Mouse (Mus musculus) A20 (cell line): ENCODE data around the gene Ift57.

ENCODE experiments used
- DNase-seq: peaks from one replicate; pipeline ENCODE4 v3.0.0-alpha.2; 2011; ENCODE audit warnings: low read depth, low spot score

Gene Ift57

DNA sequence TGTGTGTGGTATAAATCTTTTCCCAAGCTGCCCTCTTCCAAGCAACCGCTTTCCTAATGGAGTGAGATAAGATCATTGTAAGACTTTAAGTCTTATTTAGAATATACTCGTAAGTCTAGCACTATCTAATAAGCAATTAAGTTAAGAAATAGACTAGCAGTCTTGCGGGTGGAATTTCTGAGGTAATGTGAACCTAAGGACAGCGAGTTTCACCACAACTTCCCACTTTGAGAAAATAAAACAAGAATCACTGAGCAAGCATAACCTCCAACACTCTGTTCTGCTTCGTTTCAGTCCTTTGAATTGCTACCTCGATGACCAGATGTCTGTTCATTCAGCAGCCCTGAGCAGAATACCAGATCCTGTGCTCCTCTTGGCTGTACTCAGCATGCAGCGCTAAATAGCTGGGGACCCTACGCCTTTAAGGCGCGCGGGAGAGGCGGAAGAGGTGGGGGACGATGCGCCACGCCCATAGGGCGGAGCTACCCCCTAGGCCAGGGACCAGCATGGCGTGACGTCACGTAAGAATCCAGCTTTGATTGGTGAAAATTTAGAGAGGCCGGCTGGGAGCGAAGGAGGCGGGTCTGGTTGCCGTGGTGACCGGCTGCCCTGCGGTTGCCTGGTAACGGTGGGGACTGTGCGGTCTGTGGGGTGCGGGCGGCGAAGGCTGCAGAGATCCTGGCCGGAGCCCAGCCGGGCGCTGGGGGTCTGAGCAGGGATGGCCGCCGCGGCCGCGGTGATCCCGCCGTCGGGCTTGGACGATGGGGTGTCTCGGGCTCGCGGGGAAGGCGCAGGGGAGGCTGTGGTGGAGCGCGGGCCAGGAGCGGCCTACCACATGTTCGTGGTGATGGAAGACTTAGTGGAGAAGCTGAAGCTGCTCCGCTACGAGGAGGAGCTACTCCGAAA lies at the start of gene Ift57:
Gene Ift57 (plus strand): TSS at position 614 of the 906 bp plus-strand sequence.
- DNase-seq, result peak; percentile 99

DNA sequence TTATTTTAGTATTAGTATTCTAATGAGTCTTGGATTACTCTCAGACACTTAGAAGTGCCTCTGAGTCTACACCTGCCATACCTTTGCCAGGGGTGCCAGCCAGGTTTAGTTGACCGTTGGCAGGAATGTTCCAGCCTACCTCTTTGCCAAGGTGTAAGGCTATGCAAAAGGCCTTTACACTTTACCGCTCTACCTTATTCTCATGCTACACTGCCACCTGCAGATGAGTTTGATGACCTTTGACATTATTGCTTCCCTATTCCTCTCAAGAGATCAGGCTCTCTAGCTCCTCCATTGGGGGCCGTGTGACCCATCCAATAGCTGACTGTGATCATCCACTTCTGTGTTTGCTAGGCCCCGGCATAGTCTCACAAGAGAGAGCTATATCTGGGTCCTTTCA lies 41.9 kb upstream of the Ift57 start:
- DNase-seq, result peak; percentile 5

DNA sequence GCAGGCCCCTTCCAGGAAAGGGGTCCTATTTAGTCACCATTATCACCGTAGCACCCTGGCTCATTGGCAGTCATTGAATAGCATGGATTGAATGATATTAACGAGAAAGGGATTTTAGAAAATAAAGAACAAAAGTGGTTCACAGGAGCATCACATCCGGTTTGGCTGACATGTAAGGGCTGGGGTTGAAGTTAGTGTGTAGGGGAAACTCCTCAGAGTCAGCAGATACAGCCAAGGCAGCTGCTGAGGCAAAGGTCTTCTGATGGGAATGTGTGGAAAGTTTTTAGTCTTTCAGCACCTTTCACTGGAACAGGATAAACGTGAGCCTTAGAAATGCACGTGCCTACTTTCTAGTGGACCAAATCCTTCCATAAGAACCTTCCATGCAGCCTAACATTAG lies 41.0 kb upstream of the Ift57 start:
- DNase-seq, result no peak

DNA sequence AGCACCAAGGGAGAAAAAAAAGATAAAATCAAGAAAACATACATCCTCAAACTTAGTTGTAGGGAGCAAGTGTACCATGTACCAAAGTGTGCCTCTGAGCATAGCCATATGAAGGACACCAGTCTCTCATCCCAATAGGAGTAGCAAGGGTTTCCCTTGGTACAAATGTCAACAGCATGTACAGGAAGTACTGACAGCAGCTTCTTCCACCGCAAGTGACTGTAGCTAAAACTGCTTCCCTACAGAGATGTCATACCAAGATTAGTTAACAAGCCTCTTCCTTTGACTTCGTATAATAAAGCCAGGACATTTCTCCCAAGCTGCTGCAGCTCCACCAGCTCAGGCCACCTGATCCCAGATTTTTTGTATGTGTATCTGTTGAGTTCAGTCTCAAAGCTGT lies 39.9 kb upstream of the Ift57 start:
- no peak for DNase-seq

DNA sequence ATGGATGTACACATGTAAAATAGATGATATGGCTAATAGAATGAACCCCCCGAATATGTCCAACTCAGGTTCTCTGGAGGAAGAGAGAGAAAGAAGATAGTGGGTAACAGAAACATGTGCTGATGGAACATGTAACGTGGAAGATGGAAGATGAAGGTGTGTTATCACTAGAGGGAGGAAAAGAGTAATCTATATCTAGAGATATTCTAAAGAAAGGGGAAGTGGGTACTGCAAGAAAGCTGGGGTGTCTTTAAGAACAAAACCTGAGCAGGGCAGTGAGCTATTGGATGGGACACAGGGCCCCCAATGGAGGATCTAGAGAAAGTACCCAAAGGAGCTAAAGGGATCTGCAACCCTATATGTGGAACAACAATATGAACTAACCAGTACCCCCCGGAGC lies 38.9 kb upstream of the Ift57 start:
- peak; percentile 50 for DNase-seq

DNA sequence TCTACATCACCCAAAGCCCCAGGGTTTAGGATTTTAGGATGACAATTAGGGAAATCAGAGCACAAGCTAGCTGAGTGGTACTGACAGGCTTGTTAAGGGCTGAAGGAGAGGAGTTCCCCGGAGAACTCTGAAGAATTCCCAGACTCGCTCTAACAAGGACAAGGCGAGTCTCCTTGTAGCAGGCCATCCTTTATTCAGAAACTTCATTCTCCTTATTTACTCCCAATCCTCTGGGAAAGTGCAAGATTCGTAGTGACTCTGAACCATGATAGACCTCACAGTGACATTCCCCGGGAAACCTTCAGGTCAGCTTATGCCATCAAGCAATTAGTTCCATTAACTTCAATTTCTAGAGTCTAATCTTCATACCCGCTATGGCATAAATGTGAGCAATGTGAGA lies 36.8 kb upstream of the Ift57 start:
- DNase-seq, result no peak

DNA sequence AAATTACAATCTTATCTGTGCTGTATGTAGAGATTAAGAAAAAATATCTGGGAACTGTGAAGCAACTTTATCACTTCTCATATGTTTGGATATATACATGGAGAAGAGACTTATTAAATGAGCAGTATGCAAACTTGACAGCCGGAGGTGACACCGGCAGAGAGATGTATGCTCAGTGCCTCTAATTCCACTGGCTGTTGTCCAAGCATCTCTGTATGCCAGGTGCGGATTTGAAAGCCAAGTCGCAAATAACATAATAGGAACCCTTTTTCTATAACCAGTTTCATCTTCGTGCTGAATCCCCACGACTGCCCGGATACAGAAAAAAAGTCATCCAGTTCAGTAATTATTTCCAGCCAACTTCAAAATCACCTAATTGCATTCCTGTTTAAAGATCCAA lies 34.4 kb upstream of the Ift57 start:
- DNase-seq, result no peak

DNA sequence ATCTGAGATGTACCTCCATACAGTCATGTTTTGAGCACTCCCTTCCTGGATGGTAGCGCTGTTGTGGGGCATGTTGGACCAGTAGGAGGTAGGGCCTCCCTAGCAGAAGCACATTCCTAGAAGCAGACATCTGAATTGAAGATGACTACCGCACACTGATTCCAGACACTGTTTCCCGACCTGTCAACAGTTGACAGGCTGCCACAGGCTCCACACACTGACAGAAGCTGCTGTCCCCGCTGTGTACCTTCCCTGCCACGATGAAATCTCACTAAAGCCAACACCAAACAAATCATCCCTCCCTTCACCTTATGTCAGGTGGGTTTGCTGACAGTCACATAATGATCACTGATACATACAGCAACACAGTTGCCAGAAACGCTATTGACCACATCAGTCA lies 19.4 kb upstream of the Ift57 start:
- no peak for DNase-seq

DNA sequence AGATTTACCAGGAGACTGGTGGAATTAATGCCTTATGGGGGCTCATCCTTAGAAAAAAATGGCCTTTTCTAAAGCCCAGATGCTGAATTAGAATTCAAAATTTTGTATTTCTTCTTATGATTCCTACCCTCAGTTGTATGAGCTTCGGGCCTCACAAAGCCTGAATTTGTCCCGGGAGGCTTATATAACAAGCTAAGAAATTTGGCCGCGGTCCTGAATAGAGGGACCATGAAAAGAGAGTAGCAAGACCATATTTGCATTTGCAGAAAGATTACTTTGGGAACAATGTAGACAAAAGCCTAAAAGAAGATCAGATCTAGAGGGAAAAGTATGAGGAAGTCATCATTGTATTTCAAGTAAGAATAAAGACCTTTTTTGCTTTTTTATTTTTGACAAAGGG lies 14.1 kb upstream of the Ift57 start:
- no peak for DNase-seq

DNA sequence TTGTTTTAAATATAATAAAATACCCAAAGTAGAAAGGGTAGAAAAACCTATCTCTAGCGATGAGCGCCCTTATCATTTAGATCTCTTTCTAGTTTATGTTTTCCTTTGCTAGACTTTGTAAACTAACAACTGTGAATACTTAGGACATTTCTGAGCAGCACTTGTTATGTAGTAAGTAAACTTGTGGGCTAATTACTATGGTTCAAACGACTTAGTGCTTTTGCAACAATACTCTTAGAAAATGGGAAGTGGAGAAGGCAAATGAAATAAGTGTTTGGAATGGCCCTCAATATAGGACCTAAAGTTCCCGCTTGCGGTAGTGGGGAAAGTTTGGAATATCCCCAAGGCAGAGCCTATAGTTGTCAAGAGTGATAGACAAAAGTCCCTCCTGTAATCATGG lies 788 bp downstream of the Ift57 start:
- DNase-seq, result no peak

DNA sequence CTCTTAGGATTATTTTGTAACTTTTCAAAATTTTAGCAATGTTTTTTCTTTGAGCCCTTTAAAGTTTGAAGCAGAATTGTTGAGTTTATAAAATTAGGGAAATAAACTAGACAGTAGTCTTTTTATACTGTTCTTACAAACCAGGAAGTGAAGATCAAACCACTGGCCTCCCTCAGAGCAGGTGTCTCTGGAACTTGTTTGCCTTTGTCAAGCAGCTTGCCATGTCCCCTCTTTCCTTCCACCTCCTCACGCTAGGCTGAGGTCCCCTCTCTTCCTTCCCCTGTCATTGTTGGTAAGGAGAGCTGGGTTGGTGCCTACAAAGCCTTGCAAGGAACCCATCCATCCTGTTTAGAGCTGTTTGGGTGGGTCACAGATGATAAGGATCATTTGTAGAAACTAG lies 9.0 kb downstream of the Ift57 start:
- DNase-seq, result peak; percentile 71

DNA sequence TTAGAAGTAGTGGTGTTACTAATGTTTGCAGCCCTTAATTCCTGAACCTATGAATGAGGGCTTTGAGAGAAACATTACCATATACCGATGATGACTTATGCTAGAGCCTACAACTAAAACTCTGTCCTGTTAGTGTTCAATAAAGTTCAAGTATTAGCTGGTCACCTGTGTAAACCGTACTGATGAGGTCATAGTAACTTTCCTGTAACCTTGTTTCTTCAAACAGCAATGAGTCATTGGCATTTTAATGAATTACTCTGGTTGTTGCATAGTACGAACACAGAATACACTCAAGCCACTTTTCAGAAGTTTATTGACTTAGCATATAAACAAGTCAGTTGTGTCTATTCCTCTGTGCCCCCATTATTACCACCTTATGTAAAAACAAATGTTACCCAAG lies 11.2 kb downstream of the Ift57 start:
- no peak for DNase-seq

DNA sequence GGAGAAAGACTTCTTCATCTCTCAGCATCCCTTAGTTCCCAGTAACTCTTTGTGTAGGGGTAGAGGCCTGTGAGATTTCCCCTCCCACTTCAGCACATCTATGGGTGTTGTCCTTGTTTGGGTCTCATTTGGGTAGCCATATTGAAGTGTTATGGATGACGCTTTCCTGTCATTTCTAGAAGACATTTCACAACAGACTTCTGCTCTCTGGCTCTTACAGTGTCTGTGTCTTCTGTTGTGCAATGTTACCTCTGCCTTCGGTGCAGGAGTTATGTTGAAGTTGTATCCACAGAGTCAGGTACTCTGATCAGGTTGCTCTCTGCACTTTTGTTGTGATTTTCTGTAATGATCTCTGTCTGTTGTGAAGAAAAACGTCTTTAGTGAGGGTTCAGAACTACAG lies 14.3 kb downstream of the Ift57 start:
- no peak for DNase-seq

DNA sequence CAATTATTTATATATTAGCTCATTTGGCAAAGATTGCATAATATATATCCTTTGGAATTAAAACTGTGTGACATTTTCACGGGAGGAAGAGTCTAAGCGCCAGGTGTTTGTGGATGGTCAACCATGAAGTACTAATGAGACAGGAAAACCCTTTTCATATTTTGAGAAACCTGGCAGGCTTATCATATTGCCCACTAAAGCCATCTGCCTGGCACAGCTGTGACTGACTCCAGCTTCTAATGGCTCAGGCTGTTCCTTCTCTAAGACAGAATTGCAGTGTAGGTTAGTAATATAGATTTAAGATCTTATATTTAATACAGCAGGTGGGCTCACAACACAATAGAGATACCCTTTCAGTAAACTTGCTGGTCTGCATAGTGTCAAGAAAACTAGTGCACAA lies 21.6 kb downstream of the Ift57 start:
- no peak for DNase-seq

DNA sequence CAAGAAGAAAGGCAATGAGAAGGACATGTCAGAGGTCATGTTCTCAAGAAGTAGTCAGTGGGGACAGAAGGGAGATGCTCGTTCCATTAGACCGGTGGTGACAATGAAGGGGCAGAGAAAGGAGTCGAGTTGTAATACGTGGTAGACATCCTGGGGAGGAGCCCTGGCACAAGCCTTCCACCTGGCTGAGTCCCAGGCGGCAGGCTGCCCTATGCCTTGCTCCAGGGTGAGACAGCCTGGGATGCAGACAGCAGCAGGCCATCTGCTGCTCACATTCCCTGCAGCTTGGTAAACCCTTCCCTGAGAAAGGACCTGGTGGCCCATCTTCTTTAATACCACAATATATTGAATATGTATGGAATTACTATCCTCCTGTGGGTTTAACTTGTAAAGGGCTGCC lies 22.6 kb downstream of the Ift57 start:
- no peak for DNase-seq

DNA sequence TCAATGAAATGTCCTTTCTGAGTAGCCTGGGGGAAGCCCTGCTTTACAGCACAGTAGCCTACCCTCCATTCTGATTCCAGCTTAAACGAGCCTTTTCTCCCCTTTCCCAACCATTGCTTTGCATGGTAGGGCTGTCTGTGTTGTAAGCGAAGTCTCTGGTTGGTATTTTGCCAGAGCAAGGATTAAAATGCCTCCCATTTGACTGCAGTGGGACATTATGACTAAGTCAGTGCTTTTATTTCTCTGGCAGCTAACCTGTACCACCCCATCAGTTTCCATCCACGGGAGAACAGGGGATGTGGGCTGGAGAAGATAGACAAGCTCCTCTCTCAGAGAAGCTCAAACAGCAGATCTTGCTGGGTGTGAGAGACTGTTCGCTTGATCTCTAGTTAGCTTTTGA lies 24.2 kb downstream of the Ift57 start:
- no peak for DNase-seq

DNA sequence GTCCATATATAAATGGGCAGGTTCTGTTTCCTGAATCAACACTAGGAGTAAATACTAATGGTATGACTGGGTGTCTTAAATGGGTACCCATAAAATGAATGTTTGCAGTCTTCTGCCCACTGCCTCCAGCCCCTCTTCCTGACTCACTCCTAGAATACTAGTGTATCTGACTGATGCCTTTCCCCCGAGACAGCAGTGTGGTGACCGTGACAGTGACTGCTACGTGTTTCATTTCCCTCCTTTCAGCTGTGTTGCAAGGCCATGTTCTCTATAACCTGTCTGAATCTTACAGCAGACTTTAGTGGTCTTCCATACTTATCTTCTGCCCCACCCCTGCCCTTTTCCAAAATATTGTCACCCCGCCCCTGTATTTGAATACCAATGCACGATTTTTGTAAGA lies 25.2 kb downstream of the Ift57 start:
- peak; percentile 42 for DNase-seq

DNA sequence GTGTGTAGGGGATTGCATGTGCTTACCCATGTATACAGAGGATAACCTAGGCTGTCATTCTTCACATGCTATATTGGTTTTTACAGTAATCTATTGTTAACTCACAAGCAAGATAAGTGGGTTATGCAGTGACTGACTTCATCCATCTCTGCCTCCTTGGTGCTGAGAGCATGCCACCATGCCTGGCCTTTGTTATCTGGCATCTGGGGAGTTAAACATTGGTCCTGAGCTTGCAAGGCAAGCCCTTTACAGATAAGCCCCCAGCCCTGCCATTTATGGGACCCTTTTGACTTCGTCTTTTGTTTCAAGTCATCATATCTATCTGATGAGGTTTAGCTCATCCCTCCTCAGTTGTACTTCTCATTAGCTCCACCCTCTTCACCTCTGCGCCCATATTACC lies 25.9 kb downstream of the Ift57 start:
- DNase-seq, result no peak

DNA sequence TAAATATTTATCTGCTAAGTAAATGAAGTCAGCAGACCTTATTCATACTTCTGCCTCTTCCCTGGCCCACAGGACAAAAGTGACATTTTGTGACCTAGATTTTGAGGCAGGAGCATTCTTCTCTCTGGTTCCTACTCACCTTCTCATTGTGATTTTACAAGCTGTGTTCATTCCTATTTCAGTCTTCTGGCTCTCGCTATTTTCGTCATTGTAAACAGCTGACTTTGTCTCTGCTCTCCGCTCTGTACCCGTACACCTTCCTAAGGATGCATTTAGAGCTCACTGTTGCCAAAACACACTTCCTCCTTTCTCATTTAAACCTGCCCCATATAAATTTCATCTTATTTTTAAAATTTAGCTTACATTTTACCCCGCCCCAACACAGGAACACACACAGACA lies 26.4 kb downstream of the Ift57 start:
- no peak for DNase-seq

DNA sequence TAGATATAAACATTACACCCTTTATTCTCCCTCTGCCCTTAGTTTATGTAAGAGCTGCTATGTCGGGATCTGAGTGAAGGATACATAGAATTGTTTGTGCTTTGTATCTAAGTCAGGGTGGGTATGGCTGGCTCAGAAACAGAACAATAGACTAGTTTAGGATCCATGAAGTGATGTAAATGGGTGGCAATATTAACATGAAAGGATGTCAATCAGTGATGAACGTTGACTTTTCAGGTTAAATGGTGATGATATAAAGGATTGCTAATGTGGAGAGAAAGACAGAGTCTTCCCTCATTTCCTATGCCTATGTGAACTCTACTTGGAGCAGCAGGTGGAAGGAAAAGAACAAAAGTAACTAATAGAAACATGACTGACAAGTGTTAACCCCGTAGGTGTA lies 27.2 kb downstream of the Ift57 start:
- DNase-seq, result no peak

DNA sequence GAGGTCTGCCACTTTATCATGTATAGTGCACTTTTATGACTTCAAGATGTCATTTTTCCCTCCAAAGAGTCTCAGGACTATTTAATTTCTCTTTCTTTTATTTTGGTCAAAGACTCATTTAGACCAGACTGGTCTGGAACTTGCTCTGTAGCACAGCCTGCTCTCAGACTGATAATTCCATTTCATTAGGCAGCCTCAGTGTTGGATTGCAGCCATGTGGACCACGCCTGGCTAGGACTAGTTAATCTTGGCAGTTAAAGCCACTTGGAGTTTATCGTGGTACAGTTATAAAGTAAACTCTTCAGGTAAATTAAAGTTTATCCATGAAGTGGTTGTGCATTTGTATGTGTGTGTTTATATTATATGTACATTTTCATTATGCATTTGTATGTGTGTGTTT lies 27.7 kb downstream of the Ift57 start:
- no peak for DNase-seq

DNA sequence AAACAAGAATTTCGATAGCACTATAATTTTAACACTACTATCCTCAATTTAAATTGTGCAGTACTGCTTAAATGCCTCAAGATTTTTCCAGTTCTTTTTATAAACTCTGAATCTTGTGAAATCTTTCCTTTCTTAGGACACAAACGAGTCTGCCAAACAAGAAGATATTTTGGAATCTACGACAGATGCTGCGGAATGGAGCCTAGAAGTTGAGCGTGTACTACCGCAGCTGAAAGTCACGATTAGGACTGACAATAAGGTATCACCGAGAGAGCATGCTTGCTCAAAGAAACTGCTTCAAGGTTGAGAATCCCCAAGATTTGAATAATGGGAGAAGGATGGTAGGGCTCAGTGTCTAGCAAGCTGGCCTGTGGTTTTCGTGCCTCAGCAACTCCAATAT lies 37.5 kb downstream of the Ift57 start:
- no peak for DNase-seq

DNA sequence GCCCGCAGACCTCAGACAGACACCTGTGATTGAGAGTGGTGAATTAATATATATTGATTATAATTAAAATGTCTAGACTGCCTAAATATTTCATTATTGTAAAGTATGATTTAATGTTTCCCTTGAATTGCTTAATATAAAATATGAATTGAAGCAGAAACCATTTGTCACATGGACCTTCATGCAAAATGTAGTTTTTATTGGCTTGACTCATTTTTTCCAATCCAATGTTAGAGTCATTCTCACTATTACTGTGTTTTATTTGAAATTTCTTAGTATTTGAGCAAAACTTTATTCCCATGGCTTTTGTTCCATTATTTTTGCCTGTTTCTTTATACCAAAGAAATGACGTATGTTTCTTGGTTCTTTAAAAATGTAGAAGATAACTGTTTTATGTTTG lies 48.3 kb downstream of the Ift57 start:
- no peak for DNase-seq

DNA sequence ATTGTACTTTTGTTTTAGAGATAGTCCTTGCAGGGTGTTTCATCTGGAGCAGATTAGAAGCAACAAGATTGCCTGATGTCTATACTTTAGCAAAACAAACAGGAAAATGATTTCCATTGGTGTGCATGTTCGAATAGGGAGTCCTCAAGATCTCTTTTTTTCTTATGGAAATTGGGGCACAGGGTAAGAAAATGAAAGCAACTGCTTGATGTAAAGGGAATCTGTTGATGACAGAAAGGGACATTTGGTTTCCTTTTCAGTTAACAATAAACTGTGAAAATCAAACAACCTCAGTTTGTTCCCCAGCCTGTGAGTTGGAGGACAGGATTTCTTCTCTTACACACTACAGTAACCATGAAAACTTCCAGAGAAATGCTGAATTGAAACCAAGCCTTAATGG lies 53.9 kb downstream of the Ift57 start:
- no peak for DNase-seq
